11 mouse cellular contexts compared by ENCODE assay signal in genomic region chr11:14182020-14182419, GRCm38 (mm10).
DNase-seq lines count a peak whose midpoint lies in the region; ATAC-seq and TF ChIP-seq lines count a peak whose summit lies in the region.
"Had no signal": no experiment of that assay in that cellular context is flagged by ENCODE, and none has a peak within 500 bp of the region (broad histone marks: within the 10 kb centered on the region; RNA-seq: fewer than 3 reads in every experiment).

No protein-coding gene starts in this region.

- no peak for TF ChIP-seq POLR2A in thymus, adult 2 months (IDR thresholded peaks at IDR 0.05; ENCODE audit: control insufficient read depth, extremely low read depth, insufficient read depth, low read length, poor library complexity)

- no peaks in the 10 kb centered on the region for H3K9me3 ChIP-seq in forebrain, embryonic 16.5 days (ENCODE audit: control insufficient read depth, low read length)
- H3K9me3 ChIP-seq in midbrain, embryonic 15.5 days: no peaks in the 10 kb centered on the region
- H3K9me3 ChIP-seq: heart, embryonic 10.5 days had no signal

- no peaks in the 10 kb centered on the region for H3K36me3 ChIP-seq in forebrain, embryonic 16.5 days (ENCODE audit: control insufficient read depth, insufficient read depth)
- H3K36me3 ChIP-seq in midbrain, embryonic 15.5 days (replicated peaks): no peaks in the 10 kb centered on the region
- no peaks in the 10 kb centered on the region for H3K36me3 ChIP-seq in thymus, adult 2 months (ENCODE audit: control insufficient read depth, insufficient read depth, low read length)
- H3K36me3 ChIP-seq: heart, embryonic 10.5 days had no signal

- H3K27ac ChIP-seq in forebrain, embryonic 16.5 days (ENCODE audit: low read length): peak overlapping the region; percentile 16; the same call in 1 of the 2 replicates
- H3K27ac ChIP-seq in midbrain, embryonic 15.5 days: no peak overlapping the region
- H3K27ac ChIP-seq in thymus, adult 2 months (ENCODE audit: control insufficient read depth, insufficient read depth, low read length): no peak overlapping the region
- H3K27ac ChIP-seq: heart, embryonic 10.5 days had no signal

- 4% methylated on average over 1 of the region's 1 CpGs for WGBS in forebrain, embryonic 16.5 days
- WGBS in midbrain, embryonic 15.5 days: 8% methylated on average over 1 of the region's 1 CpGs
- 93% methylated on average over 1 of the region's 1 CpGs for WGBS in thymus, adult 2 months

- ATAC-seq in frontal cortex, adult (ENCODE audit: low TSS enrichment): peak; percentile 74
- peak; percentile 93 for ATAC-seq in forebrain, embryonic 16.5 days
- ATAC-seq in midbrain, embryonic 15.5 days (replicated peaks): peak; percentile 80

- H3K27me3 ChIP-seq in forebrain, embryonic 16.5 days (replicated peaks; ENCODE audit: control insufficient read depth, insufficient read depth, low read length): no peaks in the 10 kb centered on the region
- no peaks in the 10 kb centered on the region for H3K27me3 ChIP-seq in midbrain, embryonic 15.5 days (replicated peaks)
- no peaks in the 10 kb centered on the region for H3K27me3 ChIP-seq in thymus, adult 2 months (ENCODE audit: control insufficient read depth, insufficient read depth, low read length)

- H3K4me2 ChIP-seq in forebrain, embryonic 16.5 days (ENCODE audit: low read length): no peak overlapping the region
- no peak overlapping the region for H3K4me2 ChIP-seq in midbrain, embryonic 15.5 days

- DNase-seq in frontal cortex, postnatal 14 days (ENCODE audit: low spot score in 2 of 2): no peak
- peak; percentile 93 for DNase-seq in R1 (ENCODE audit: low read depth, low spot score)
- no peak for DNase-seq in thymus, adult 2 months
- DNase-seq in urinary bladder, postnatal 14 days (ENCODE audit: low spot score): no peak
- DNase-seq in kidney, postnatal 36 days: no peak
- DNase-seq: cerebellum, adult 18-20 months; lung, adult 18-20 months had no signal

- H3K9ac ChIP-seq in forebrain, embryonic 16.5 days (replicated peaks; ENCODE audit: low read depth, low read length): no peak overlapping the region
- no peak overlapping the region for H3K9ac ChIP-seq in midbrain, embryonic 15.5 days

- TF ChIP-seq CTCF in thymus, adult 2 months (IDR thresholded peaks at IDR 0.05; ENCODE audit: borderline replicate concordance, control insufficient read depth, extremely low read depth, insufficient read depth, low read length, poor library complexity): no peak

- 0 out of 2 replicates have a peak, but pooled peaks cover 7% of the 10 kb centered on the region for H3K4me1 ChIP-seq in forebrain, embryonic 16.5 days (replicated peaks; ENCODE audit: control insufficient read depth, insufficient read depth, low read length)
- peaks cover 6% of the 10 kb centered on the region; the same call in 1 of the 2 replicates for H3K4me1 ChIP-seq in midbrain, embryonic 15.5 days
- no peaks in the 10 kb centered on the region for H3K4me1 ChIP-seq in thymus, adult 2 months (replicated peaks; ENCODE audit: control insufficient read depth, insufficient read depth, low read length)
- H3K4me1 ChIP-seq: heart, embryonic 10.5 days had no signal

- H3K4me3 ChIP-seq in forebrain, embryonic 16.5 days (replicated peaks; ENCODE audit: low read length): no peak overlapping the region
- no peak overlapping the region for H3K4me3 ChIP-seq in midbrain, embryonic 15.5 days
- H3K4me3 ChIP-seq in thymus, adult 2 months (ENCODE audit: control insufficient read depth, insufficient read depth, low read length): no peak overlapping the region
- H3K4me3 ChIP-seq: heart, embryonic 10.5 days had no signal
